Mouse (Mus musculus) kidney, adult 18-20 months (tissue): ENCODE results near the gene Pde5a.

Experiments used
- DNase-seq: peaks from one replicate; pipeline ENCODE4 v3.0.0; 2021

Pde5a gene

DNA sequence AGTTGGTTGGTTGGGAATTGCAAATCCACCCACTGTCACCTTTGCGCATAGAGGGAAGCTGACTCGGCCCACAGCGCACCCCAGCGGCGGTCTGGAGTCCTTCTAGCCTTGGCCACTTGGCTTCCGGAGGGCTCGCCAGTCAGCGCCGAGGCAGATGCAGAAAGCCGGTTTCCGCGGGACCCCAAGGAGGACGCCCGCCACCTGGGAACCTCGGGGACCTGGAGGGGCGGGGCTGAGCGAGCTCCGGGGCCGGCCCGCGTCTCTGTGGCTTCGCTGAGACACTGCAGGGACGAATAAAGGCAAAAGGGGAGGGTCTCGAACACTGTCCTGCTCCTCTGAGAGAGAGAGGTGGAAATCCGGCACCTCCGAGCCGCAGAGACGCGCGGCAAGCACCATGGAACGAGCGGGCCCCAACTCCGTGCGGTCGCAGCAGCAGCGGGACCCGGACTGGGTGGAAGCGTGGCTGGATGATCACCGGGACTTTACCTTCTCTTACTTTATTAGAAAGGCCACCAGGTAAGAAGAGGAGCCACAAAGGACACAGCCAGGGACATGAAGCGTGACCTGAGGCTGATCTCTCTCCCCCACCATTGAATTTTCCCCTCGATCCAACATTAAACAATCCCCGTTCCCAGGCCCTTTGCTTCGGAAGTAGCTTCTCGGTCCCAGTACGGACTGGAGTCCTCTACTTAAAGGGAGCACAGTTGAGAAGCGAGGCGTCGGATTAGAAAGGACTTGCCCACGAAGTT lies at the start of gene Pde5a:
Pde5a (plus strand) TSS at position 96 of the 749 bp plus-strand sequence.
- DNase-seq: peak; percentile 75

DNA sequence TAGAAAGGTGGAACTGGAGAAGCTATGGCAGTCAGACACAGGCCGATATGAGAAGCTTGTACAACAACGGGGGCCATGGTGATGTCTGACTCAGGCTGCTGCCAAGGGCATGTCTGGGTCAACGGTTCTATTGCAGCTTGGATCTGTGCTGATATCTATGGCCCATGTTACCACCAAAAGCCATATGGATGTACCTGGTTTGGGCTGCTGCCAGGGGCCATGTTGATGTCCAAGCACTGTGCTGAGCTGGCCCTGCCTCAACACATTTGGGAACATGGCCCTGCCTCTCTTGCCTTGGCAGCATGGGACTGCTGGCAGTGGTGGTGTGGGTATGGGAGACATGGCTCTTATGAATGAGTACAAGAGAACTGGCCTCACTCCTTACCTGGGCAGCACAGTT lies 47.9 kb upstream of the Pde5a start:
- DNase-seq: no peak

- no peak for DNase-seq
These were observed 46.4 kb upstream of the Pde5a start for GRCm38 (mm10) chr3:122682352-122682751.

DNA sequence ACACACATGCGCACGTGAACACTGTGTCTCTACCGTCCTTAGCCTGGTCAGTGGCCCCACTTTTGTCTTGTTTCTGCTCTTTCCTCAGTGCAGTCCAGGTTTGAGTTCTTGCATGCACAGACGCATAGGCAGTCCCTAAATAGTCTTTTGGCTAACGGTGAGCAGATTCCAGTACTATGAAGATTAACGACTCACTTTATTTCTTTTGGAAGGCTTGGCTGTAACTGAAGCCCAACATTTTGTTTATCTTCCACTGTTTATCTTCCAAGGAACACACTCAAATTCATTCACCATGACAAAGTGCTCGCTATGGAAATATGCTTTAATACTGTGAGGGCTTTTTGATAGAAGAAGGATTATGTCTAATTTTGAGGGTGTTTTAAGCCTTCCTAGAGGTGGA lies 43.9 kb upstream of the Pde5a start:
- no peak for DNase-seq

DNA sequence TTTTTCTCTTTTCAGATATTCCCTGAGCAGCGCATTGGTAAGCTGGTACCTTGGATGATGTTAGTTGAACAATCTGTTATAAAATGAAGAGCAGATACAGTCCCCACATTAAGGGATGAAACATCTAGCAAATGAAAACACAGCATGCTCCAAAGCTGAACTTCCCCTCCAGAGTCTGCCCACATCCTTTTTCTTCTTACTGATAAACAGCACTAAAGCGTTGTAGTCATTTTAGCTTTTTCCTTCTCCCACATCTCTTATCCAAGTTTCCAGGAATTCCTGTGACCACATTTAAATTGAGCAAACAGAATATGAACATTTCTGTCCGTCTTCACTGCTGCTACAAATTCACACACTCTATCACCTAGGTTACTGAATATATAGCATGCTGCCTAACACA lies 35.7 kb upstream of the Pde5a start:
- no peak for DNase-seq

- no peak for DNase-seq
These were observed 32.9 kb upstream of the Pde5a start for GRCm38 (mm10) chr3:122695870-122696269.

DNA sequence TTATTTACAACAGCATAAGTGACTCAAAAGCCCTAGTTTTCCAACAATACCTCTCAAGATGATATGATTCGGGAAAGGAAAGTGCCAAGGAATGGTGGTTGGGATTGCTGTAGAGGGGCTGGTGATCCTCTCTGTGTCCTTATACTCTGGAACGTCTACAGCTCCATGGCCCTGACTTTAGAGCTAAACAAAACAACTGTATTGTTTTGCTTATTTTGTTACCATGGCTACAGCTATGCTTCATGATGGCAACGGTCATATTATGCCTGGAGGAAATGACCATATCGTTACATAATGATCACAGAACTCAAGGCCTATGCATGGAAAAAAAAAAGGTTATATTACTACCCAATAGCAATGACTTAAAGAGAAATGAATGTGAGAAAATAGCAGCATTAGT lies 32.1 kb upstream of the Pde5a start:
- no peak for DNase-seq

DNA sequence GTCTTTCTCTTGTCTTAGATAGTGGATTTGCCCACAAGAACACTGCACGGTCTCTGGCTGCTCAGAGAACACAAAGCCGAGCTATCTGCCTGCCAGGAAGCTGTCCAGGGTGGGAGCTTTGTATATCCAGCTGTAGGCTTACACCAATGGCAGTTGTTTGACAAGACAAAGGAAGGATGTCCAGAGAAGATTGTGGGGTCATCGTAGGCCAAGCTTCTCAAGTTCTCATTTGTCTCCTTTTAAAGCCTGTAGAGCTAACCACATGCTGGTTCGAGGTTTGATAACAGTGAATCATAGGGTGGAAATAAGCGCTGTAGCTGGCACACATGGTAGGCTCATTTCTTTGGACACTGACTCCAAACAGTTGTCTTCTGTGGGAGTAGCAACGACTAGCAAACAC lies 24.5 kb upstream of the Pde5a start:
- DNase-seq: no peak

- DNase-seq: no peak
These were observed 23.5 kb upstream of the Pde5a start for GRCm38 (mm10) chr3:122705246-122705645.

DNA sequence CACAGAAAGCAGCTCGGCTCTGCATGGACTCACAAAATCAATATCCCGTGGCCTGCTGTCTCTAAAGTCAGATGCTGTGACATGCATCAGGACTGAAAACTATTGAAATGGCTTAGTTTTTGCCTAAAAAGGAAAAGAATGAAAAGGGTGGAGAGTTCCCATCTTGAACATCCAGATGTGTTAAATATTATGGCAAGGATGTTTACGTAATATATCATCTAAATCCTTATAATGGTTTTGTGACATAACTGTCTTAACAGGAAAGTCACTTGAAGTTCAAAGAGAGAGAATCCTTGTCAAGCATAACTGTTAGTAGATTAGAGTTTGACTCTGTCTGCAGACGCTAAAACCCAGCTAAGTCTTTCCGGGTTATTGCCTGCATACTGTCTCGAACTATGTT lies 20.3 kb upstream of the Pde5a start:
- DNase-seq: no peak

DNA sequence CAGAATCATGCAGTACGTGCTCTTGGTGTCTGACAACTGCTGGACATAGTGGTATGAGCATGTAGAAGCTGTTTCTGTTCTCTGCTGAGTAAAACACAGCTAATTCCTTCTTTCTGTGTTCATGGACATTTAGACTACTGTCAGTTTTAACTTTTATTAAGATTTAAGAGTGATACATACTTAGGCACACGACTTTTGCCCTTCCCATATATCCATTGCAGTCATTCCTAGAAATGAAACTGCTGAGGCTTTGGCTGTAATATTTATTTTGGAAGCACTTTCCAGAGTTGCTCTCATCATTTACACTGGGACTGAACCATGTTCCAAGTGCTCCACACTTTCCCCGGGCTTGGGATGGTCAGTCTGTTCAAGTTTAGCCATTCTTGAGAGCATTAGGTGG lies 18.6 kb upstream of the Pde5a start:
- no peak for DNase-seq

DNA sequence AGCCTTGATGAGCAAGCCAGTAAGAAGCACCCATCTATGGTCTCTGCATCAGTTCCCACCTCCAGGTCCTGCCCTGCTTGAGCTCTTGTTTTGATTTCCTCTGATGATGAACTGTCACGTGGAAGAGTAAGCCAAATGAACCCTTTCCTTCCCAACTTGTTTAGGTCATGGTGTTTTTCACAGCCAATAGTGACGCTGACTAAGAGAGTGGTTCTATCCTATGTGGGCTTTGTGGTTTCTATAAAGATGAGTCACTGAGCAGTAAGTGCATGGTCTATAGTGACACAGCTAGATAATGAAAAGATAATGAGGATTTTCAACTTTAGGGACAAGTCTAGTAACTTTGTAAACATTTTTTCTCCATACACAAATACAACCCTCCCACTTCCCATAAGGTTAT lies 10.1 kb upstream of the Pde5a start:
- DNase-seq: no peak

DNA sequence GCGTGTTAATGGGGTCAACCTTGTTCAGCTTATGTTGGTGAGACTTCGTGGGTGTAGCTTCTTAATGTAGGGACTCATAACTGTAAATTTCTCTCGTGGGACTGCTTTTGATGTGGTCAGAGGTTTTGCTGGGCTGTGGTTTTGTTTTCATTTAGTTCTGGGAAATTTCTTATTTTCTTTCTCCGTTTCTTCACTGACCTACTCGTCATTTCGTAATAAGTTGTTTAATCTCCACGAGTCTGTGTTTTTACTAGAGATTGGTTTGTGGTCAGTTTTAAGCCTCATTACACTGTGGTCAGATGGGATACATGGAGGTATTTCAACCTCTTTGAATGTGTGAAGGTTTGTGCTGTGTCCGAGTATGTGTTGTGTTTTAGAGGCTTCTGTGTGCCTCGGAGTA lies 7.2 kb upstream of the Pde5a start:
- no peak for DNase-seq

- no peak for DNase-seq
These were observed 833 bp downstream of the Pde5a start for GRCm38 (mm10) chr3:122729601-122729959.

- DNase-seq: peak; percentile 76
These were observed 1.4 kb downstream of the Pde5a start for GRCm38 (mm10) chr3:122729960-122730740.

DNA sequence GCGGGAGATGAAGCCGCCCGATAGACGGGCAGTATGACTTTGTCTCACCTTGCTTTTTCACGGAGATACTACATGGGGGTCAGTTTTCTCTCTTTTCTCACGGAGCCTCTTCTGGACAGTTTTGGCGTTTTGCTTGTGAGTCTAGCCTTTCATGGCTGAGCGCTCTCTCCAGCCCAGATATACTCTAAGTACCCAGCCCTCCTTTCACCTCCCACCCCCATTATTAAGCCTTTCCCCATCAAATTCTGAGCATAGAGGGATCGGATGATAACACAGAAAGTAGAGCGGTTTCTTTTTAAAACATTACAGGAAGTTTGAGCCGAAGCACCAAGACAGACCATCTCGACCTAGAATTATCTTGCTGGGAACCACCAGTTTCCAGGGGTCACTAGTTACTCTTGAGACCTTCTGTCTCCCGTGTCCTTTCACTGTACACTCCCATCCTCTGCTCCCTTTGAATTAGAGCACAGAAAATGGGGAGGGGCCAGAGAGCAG lies 2.0 kb downstream of the Pde5a start:
- DNase-seq: no peak

- no peak for DNase-seq
These were observed 5.1 kb downstream of the Pde5a start for GRCm38 (mm10) chr3:122733806-122734205.

DNA sequence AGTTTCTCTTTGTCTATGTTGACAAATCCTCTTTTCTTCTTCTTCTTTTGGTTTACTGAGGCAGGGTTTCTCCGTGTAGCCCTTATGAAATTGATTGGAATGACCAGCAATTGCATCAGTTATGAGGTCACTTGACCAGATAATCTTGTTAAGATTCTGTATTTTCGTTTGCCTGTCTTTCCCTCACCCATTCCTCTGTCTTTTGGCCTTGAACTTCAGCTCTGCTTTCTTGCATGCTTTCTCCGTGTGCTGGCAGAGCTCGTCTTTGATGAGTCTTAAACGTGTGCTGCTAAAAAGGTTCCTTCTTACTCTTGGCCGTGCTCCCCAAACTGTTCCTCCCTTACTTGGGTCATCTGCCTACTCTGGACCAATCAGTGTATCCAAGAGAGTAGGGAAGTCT lies 5.6 kb downstream of the Pde5a start:
- no peak for DNase-seq

DNA sequence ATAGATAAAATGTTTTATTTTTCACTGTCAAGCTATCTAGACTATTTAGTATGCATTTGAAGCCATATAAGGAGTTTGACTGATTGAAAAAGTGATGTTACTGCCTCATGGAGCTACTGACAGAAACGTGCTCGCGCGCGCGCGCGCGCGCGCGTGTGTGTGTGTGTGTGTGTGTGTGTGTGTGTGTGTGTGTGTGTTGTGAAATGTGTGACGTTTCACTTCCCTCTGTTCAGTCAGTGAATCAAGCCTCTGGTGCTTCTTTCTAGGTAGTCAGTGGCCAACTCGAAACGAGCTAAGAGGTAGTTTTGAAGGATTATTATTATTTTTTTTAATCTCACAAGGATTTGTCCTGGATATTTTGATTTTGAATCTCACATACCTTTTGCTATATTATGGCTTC lies 10.7 kb downstream of the Pde5a start:
- DNase-seq: no peak

GRCm38 (mm10) chr3:122744265-122744664 lies 15.5 kb downstream of the Pde5a start:
- DNase-seq: no peak

DNA sequence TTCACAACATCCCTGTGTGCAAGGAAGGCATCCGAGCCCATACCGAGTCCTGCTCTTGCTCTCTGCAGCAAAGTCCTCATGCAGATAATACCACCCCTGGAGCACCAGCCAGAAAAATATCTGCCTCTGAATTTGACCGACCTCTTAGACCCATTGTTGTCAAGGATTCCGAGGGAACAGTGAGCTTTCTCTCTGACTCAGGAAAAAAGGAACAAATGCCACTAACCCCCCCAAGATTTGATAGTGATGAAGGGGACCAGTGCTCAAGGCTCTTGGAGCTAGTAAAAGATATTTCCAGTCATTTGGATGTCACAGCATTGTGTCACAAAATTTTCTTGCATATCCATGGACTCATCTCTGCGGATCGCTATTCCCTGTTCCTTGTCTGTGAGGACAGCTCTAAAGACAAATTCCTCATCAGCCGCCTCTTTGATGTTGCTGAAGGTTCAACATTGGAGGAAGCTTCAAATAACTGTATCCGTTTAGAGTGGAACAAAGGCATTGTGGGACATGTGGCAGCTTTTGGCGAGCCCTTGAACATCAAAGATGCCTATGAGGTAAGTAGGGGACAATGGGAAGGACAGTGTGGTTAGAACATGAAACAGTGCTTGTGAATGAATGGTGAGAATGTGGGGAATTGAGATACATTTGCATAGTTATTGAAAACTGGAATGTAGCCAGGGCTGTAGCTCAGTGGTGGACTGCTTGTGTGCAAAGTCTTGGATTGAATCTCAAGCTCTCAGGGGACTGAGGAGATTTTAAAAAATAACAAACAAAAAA lies 19.4 kb downstream of the Pde5a start:
- no peak for DNase-seq

DNA sequence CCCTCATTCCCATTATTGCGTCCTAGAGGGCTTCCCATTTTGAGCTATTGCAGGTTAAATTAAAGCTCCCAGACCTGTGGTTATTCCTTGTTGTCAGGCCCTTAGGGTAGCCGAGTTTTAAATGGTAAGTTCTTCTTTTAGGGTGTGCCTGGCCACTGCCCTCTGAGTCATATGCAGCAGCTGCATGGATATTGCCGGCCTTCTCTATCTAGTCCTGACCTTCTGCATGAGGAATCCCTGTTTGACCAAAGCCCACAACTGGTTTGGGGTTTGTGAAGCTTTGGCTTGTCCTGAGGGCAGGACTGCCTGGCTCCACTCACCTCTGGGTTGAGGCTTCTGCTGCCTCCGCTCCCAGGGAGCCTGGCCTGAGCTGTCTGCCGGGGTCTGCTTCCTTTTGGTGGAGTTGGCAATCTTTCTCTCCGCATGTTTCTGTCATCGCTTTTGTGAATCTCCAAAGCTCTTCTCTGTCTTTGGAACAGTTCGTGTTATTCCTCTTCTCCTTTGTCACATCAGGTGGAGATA lies 34.6 kb downstream of the Pde5a start:
- DNase-seq: no peak

DNA sequence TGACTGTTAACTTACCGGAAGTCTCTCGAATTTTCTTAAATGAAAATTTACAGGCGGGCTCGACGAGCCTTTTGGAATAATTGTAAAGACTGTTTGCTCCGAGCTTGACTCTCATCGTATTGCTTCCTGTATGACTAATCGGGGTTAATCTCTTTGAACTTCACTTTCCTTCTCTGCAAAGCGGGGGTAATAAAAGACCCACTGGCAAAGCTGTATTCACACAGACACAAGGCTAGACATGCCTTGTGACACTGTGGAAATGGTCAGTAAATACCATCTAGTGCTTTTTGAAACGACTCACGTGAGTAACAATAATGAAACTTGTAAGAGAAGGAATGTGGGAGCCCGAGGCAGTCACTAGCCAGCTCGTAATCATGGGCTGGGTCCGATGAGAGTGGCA lies 35.0 kb downstream of the Pde5a start:
- DNase-seq: no peak
